Mouse (Mus musculus) lung, adult 2 months (tissue): Measurements from ENCODE around the gene Angel1.

Experiments
- CTCF ChIP-seq: fragments of 200-500 bp; IDR thresholded peaks from 2 replicates; pipeline ENCODE4 v1.5.1; 2011; ENCODE audit warnings: mild to moderate bottlenecking, low read length, control low read depth; ENCODE audit not compliant: insufficient read depth
- POLR2A ChIP-seq: fragments of 200-500 bp; IDR thresholded peaks from 2 replicates; pipeline ENCODE4 v1.6.1; 2011; ENCODE audit warnings: low read depth, mild to moderate bottlenecking, control low read depth, low read length, borderline replicate concordance; ENCODE audit errors: extremely low read depth

- TF ChIP-seq CTCF (no peak), POLR2A (no peak)
These were observed 34.8 kb upstream of the Angel1 start for GRCm38 (mm10) chr12:86761036-86761435.
